Mouse (Mus musculus): ENCODE measurements at regions not wholly inside any gene's neighbourhood (a gene's known extent, or its start where the extent isn't known, plus 50 kb on each side); places are given as distances from the start of the nearest gene placed in this dataset.

GRCm38 (mm10) chrX:107577501-107577900 is 90.3 kb upstream of the Tbx22 start:
- DNase-seq = peak; percentile 2
